Mouse (Mus musculus) left cerebral cortex, adult 18-20 months (tissue): ENCODE measurements around the gene Golph3l. TPM values are rescaled to one million over a fixed set of nuclear protein-coding genes. Genes with fewer than 3 reads are reported as not detected.
"Not testable (repeated sequence)": the region's sequence is repeated elsewhere in the genome, so short reads cannot be mapped to it uniquely, and the experiment has no call there.

ENCODE experiments used
- DNase-seq, 2 experiments: peaks; one replicate each; pipeline ENCODE4 v3.0.0; 2021 to 2022; ENCODE audit warnings: low spot score in 2 of 2, mixed read lengths in 1 of 2
- total RNA-seq, 2 experiments: library from RNA; stranded (reverse); gene quantifications; 2 replicates each; pipeline ENCODE4 v1.2.3; 2021

Golph3l gene
- total RNA-seq, 2 experiments from 2014 or later = 18.6 to 20.4 TPM

DNA sequence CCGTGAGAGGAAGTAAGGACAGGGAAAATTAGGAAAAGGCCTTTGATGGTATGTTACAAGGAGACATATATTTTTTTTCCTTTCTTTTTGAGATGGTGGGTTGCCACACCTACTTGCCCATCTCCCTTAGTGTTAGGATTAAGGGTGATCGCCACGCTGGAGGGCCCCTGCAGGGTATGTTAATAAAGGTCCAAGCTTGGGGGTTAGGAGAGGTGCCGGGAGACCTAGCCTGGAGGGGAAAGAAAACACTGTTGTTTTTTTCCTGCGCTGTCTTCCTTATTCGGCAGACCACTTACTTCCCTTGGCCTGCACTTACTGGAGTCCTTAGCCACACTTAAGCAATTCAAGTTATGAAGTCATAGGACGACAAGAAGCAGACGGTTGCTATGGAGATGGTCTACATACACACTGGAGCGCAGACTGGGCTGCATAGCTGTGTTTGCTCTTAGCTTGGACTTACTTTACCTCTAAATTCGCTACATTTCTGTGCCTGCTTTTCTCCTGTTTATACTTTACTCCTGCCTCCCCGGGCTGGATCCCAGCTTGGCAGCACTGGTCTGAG lies 64.8 kb downstream of the Golph3l start:
- no peak for DNase-seq

DNA sequence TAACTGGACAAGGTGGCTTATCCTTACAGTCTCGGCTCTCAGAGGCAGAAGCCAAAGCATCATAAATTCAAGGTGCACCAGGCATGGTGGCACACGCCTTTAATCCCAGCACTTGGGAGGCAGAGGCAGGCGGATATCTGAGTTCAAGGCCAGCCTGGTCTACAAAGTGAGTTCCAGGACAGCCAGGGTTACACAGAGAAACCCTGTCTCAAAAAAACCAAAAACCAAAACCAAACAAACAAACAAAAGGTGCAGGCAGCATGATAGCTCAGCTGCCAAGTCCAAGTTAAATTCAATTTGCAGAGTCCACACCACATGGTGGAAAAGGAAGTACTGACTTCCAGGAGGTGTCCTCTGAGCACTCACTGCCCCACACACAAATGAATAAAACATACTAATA lies 65.6 kb downstream of the Golph3l start:
- DNase-seq = not testable (repeated sequence)

DNA sequence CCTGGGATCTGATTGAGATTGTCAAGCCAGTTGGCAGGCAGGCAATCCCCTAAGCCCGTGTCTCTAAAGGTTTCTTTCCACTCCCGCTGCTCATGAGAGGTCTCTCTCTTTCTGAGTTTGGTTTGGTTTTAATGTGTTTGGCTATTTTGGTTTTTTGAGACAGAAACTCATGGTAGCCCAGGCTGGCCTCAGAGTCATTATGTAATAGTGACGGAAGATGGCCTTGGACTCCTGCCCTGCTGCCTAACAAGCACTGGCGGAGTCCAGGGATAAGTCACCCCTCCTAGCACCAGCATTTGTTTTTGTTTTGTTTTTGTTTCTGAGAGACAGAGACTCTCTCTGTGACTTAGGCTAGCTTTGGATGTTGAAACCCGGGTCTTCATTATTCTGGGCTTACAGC lies 66.7 kb downstream of the Golph3l start:
- no peak for DNase-seq

DNA sequence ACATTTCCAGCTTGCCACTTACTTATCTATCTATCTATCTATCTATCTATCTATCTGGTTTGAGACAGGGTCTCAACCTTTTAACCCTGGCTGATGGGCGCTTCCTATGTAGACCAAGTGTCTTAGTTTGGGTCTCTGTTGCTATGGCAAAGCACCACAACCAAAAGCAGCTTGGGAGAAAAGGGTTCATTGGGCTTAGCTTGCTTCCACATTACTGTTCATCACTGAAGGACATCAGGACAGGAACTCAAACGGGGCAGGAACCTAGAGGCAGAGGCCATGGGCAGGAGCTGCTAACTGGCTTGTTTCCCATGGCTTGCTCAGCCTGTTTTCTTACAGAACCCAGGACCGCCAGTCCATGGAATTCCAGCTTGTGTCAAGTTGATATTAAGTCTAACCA lies 68.4 kb downstream of the Golph3l start:
- no peak for DNase-seq

DNA sequence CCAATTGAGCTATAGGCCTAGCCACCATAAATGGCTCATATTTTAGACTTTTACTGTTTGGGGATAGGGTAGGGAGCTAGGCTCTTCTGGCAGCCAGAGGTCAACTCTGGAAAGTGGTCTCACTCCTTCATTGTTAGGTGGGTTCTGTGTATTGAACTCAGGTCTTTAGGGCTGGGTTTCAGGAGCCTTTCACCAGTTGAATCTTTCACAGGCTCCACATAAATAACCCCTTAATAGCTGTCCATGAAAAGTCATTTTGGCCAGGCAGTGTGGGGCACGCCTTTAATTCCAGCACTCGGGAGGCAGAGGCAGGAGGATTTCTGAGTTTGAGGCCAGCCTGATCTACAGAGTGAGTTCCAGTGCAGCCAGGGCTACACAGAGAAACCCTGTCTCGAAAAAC lies 69.0 kb downstream of the Golph3l start:
- no peak for DNase-seq

DNA sequence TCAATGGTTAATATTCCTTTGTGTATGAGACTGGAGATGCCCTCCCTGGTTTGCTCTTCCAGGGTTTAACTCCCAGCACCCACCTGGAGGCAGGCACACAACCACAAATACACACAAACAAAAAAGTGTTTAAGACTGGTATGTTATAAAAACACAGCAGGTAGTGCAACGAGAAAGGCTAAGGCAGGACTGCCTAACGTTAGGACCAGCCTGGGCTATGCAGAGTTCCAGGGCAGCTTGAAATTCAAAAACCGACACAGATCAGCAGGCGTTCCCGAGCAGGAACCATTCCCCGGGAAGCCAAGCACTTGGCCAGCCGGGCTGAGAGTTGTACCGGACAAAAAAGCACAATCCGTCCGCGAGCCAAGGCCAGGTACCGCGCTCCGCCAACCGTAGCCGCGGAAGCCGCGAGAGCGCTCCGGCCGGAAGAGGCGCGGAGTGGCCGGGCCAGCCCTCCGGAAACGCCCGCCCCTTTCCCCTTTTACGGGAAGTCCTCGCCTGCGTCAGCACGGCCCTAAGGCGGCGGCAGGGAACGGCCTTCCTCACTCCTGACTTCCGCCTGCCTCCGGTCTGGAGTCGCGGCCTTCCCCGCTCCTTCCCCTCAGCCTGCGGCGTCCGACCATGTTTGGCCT lies 69.6 kb downstream of the Golph3l start, which contains the start of gene Mcl1:
Gene Mcl1, plus strand, starts transcription at position 553 of the 632 bp plus-strand sequence.
- DNase-seq = peak; percentile 92 to 94

DNA sequence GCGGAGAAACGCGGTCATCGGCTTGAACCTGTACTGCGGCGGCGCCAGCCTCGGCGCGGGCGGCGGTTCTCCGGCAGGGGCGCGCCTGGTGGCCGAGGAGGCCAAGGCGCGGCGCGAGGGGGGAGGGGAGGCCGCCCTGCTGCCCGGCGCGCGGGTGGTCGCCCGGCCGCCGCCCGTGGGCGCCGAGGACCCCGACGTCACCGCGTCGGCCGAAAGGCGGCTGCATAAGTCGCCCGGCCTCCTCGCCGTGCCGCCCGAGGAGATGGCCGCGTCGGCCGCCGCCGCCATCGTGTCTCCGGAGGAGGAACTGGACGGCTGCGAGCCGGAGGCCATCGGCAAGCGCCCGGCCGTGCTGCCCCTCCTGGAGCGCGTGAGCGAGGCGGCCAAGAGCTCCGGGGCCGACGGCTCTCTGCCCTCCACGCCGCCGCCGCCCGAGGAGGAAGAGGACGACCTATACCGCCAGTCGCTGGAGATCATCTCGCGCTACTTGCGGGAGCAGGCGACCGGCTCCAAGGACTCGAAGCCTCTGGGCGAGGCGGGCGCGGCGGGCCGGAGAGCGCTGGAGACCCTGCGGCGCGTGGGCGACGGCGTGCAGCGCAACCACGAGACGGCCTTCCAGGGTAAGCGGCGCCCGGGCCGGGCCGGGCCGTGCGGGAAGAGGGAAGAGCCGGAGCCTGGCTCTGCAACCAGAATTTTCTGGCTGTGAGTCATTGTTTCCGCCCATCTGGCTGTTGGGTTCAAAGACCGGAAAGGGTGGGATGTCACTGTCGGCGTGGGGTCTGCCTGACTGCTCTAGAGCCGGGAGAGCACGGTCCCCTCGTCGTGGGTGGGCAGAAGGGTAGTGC lies 70.4 kb downstream of the Golph3l start:
- DNase-seq = peak; percentile 52 to 63

DNA sequence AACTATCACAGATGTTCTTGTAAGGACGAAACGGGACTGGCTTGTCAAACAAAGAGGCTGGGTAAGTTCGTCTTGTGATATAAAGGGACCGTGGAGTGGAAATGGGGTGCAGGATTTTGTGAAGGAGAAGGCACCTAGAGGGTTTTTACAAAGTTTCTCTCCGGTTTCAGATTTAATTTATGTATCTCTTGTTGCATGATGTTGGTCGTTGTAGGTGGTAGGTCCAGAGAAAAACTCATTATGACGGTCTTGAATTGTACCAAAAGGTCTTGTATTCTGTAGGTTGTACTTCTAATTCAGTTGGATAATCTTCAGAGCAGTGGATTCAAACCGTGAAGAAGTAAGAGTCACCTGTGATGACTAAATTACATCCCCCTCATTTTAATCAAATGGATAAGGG lies 71.2 kb downstream of the Golph3l start:
- DNase-seq = no peak

DNA sequence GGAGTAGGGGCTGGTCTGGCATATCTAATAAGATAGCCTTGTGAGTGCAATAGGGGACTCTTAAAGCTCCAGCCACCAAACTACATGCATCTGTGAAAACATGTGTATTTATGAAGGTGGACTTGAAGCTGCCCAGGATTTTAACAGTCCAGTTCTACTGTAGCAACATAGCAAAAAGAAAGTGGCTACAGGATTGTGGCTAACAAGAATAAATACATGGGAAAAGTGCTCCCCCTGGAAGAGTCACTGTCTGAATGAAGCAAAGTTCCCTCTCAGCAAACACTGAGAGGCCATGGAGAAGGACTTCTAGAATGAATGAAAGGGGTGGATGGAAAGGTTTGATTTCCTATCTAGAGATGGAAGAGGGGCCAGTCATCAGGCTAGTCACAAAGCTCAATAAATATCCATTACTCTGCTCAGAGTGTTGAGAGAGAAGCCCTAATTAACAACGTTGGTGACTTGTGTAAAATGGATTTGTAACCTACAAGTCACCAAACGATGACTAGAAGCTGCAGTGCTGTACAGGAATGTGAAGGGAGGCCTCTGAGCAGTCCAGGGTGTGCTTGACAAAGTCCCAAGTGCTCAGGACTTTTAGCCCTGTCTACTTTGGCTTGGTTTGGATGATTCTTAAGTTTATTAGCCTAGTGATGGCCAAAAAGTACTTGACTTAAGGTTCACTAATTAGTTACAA lies 72.2 kb downstream of the Golph3l start:
- DNase-seq = no peak

DNA sequence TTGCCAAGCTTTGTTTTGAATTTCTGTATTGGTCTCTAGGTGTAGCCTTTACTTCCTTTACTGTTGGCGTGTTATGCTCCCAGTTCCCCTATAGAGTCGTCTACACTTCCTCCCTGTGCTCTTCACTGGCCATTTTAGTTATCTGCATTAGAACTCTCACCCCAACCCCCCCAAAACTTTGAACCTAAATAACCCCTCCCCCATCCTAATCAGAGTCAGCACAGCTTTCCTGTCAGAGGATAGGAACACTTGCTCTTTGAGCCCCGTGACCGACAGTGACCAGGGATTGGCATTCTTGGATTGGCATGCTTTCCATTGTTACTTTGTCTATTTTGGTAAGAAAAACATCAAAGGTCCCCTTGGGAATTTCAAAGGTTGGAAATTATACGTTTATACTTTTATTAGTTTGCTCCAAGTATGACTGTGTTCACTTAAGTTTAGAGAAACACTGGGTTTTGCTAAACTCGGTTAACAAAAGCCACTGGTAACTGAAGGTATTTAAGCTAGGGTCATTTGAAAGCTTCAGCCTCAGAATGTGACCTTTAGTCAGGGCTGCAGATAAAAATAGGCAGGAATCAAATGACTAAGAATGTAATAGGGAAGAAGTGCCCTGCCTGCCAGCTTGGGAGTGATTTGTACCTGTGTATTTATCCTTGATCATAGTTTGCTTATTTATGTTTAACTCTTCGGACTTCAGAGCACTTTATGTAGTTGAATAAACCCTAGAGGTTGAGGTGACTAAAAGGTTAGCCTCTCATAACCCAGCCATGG lies 73.4 kb downstream of the Golph3l start:
- DNase-seq = no peak

DNA sequence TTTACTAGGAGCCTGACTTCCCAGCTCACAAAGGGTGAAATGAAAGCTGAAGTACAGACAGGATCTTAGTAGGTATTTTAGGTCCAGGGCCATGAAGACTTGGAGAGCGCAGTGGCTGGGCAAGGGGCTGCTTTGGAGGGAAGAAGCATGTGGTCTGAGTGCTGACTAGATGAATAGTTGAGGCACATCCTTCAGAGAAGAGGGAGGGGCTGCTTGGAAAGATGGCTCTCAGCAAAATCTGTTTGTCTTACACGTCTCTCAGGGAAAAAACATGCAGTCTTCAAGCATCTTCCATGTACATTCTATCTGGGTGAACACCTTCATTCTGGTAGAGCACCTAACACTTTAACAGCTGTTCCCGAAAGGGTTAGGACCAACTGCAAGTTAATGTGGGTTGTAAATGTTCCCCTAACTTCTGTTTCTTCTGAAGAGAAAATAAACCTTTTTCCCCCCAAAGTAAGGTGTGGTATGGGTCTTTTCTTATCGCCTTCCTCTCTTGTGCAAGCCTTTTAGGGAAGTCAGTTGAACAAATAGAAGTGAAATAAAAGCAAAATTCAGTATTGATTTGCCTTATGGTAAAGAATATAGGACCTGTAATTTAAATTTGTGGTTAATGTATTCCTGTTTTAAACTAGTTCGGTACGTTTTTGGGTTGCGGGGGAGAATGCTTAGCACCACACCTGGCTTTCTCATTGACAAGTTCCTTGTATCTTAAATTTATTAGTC lies 74.2 kb downstream of the Golph3l start:
- no peak for DNase-seq

DNA sequence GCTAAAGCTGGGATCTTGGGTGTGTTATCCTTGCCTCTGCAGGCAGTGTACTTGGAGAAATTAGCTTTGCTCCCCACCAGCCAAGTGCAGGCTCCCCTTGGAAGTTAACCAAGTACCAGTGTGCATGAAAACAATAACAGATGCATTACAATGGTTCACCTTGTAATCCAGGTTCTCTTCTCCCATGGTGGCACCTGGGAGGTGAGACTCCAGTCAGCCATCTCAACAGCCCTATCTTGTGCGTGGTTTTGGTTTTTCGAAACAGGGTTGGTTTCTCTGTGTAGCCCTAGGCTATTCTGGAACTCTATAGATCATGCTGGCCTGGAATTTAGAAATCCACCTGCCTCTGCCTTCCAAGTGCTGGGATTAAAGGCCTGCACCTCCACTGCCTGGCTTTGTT lies 74.8 kb downstream of the Golph3l start:
- no peak for DNase-seq

DNA sequence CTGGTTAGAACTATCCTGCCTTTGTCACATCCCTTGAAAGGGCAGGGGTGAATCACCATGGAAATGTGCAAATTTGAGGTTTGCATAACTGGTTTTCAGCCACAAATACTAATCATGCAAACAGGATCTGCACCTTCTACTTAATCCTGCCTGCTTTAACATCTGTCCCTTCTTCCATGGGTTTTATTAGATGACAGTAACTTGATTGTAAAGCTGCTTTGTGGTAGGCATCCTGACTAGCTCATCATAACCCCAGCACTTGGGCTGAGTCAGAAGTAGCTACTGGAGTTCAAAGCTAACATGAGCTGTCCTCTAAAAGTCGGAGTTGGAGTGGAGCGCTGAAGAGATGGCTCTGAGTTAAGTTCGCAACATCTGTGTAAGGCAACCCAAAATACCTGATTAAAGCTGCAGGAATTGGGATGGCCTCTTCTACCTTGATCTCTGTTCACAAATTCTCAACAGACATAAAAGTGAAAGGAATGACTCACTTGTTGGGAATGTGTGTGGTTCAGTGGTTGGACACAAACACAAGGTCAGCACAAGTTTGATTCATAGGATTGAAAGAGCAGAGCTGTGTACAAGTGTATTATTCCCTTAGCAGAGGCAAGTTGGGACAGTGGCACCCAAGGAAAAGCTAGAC lies 75.4 kb downstream of the Golph3l start:
- DNase-seq = no peak

DNA sequence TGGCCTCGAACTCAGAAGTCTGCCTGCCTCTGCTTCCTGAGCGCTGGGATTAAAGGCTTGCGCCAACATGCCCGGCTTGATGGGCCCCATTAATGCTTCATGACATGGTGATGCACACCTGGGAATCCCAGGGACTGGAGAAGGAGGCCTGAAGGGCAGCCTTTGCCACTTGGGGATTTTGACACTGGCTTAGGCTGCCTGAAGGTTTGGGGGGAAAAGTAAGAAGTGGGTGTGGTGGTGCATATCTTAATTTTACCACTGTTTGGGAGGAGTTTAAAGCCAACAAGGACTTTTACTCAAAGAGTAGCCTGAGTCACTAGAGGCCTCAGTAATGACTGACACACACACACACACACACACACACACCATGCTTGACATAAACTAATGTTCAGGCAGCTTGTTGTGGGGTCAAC lies 76.2 kb downstream of the Golph3l start:
- DNase-seq = no peak

DNA sequence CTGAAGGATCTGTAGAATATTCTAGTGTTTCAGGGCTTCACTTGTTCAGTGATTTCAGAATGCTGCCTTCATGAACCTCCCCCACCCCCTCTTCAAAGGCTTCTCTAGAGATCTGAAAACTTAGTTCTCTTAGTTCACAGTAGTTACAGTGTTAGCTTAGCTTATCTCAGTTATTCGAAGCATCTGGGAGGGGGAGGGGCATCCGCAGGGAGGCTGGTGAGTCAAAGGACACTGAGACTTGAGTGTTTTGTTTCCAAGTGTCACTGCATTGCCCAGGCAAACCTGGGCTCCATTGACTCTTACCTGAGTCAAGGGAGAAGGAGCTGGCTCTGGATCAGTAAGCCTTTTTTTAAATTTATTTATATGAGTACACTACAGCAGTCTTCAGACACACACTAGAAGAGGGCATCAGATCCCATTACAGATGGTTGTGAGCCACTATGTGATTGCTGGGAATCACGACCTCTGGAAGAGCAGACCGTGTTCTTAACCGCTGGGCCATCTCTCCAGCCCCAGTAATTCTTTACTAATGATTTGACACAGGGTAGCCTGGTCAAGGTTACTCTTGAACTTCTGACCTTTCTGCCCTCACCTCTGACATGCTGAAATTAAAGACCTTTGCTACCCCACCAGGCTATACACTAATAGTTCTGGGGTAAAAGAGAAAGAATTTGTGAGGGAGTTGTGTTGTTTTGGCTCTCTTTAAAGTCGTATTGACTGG lies 77.5 kb downstream of the Golph3l start:
- no peak for DNase-seq

DNA sequence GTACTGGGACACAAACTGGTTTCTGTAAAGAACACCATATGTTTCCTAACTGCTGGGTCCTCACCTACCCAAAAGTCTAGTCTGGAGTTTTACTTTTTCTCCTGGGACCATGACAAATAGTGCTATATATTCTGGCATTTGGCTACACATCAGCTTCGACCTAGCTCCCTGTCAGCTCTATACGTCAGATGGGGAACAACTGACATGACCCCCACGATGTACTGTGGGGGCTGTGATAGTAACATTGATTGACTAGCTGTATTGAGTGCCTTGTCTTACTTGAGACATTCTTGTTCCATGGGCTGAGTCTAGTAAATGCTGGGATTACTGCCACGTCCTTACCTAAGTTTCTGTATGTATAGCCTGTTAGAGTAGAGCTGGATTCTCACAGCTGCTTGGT lies 78.8 kb downstream of the Golph3l start:
- no peak for DNase-seq

DNA sequence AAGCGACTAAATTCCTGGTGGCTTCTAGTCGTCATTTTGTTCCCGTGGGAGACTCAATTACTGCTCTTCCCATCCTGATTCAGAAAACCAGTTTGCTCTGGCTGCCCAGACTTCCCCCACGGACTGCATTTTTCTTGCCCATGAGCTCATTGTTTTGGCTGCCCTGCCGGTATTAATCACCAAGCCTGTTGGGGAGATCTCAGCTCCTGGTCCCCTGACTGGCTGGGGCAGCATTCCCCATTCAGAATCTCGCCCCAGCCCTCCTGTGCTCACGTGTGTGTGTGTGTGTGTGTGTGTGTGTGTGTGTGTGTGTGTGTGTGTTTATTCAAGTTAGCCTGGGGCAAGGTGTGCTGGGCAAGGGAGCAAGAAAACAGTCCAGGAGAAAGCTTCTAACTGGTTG lies 79.3 kb downstream of the Golph3l start:
- peak in 1 of 2 experiments; percentile 29 for DNase-seq
